Mouse (Mus musculus) right cerebral cortex, postnatal 10 days (tissue): ENCODE data around the gene Zfp784.
"Not testable (repeated sequence)": the region's sequence is repeated elsewhere in the genome, so short reads cannot be mapped to it uniquely, and the experiment has no call there.

Experiments
- DNase-seq, 2 experiments: peaks; one replicate each; pipeline ENCODE4 v3.0.0; 2021; ENCODE audit warnings: low spot score in 2 of 2

Zfp784 gene

GRCm38 (mm10) chr7:5038109-5038732 lies at the start of gene Zfp784:
Gene Zfp784 (minus strand): TSS chr7:5038446.
- DNase-seq = peak; percentile 93

- no peak for DNase-seq
Observed at GRCm38 (mm10) chr7:5087886-5088285, 49.6 kb upstream of the Zfp784 start.

GRCm38 (mm10) chr7:5086921-5087440 lies 48.7 kb upstream of the Zfp784 start:
- DNase-seq = no peak

GRCm38 (mm10) chr7:5085512-5085911 lies 47.3 kb upstream of the Zfp784 start:
- DNase-seq = no peak

GRCm38 (mm10) chr7:5083325-5084105 lies 45.3 kb upstream of the Zfp784 start:
- DNase-seq = no peak

GRCm38 (mm10) chr7:5081939-5082338 lies 43.7 kb upstream of the Zfp784 start:
- DNase-seq = no peak

GRCm38 (mm10) chr7:5081241-5081640 lies 43.0 kb upstream of the Zfp784 start:
- DNase-seq = no peak

GRCm38 (mm10) chr7:5080815-5081214 lies 42.6 kb upstream of the Zfp784 start:
- no peak for DNase-seq

GRCm38 (mm10) chr7:5080010-5080751 lies 41.9 kb upstream of the Zfp784 start, which contains the start of gene Epn1:
Gene Epn1 (plus strand): TSS chr7:5080235.
- DNase-seq = peak; percentile 98

GRCm38 (mm10) chr7:5079365-5080009 lies 41.2 kb upstream of the Zfp784 start:
- DNase-seq = not testable (repeated sequence)

- DNase-seq = no peak
Observed at GRCm38 (mm10) chr7:5076931-5077330, 38.7 kb upstream of the Zfp784 start.

- DNase-seq = no peak
Observed at GRCm38 (mm10) chr7:5074984-5075383, 36.7 kb upstream of the Zfp784 start.

- no peak for DNase-seq
Observed at GRCm38 (mm10) chr7:5073586-5073985, 35.3 kb upstream of the Zfp784 start.

GRCm38 (mm10) chr7:5064886-5065285 lies 26.6 kb upstream of the Zfp784 start:
- no peak for DNase-seq

- DNase-seq = peak; percentile 80 to 87
Observed at GRCm38 (mm10) chr7:5062360-5063001, 24.2 kb upstream of the Zfp784 start.

- DNase-seq = peak; percentile 96
Observed at GRCm38 (mm10) chr7:5061774-5062359, 23.6 kb upstream of the Zfp784 start, which contains the start of gene U2af2. Gene U2af2 (plus strand): TSS chr7:5062143.

- DNase-seq = peak; percentile 98 to 100
Observed at GRCm38 (mm10) chr7:5060944-5061773, 22.9 kb upstream of the Zfp784 start.

GRCm38 (mm10) chr7:5060239-5060731 lies 22.0 kb upstream of the Zfp784 start:
- peak; percentile 85 to 91 for DNase-seq

GRCm38 (mm10) chr7:5059421-5059820 lies 21.2 kb upstream of the Zfp784 start:
- peak; percentile 46 to 55 for DNase-seq

- DNase-seq = no peak
Observed at GRCm38 (mm10) chr7:5058631-5059030, 20.4 kb upstream of the Zfp784 start.
